8 mouse cellular contexts compared by ENCODE assay signal in the genomic region with DNA sequence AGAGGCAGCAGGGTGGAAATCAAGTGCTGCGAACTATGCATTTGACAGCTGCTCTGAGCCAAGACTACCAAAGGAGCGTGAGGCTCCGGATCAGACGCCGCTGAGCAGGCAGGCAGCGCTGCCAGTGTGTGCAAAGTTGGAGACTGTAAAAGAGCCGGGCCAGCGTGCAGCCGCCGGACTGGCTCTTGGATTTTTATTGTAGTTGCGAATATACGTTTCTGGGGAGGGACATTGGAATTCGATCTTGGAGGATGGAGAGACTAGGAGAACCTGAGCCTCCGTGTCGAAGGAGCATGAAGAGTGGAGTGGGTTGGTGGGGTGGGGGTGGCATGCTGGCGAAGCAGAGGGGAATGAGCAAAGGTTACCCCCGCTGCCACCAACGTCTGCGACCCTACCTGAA. TPM values are rescaled to one million over a fixed set of nuclear protein-coding genes. Genes with fewer than 3 reads are reported as not detected.
A peak's percentile ranks its signal among the peaks of the same experiment; 100 is the strongest.
DNase-seq lines count a peak whose midpoint lies in the region; ATAC-seq and TF ChIP-seq lines count a peak whose summit lies in the region.

No protein-coding gene starts in this region.

- peak overlapping the region; percentile 73 for H3K4me2 ChIP-seq in hindbrain, embryonic 13.5 days

- peak overlapping the region; percentile 92 for H3K27ac ChIP-seq in hindbrain, embryonic 13.5 days
- H3K27ac ChIP-seq in olfactory bulb, adult 2 months (ENCODE audit: insufficient read depth, low read depth, low read length): peak overlapping the region; percentile 97
- H3K27ac ChIP-seq in thymus, adult 2 months (ENCODE audit: control insufficient read depth, insufficient read depth, low read length): no peak overlapping the region

- peak; percentile 57 for ATAC-seq in hindbrain, embryonic 13.5 days (ENCODE audit: low FRiP score)

- no peaks in the 10 kb centered on the region for H3K9me3 ChIP-seq in hindbrain, embryonic 13.5 days

- H3K36me3 ChIP-seq in hindbrain, embryonic 13.5 days: no peaks in the 10 kb centered on the region
- no peaks in the 10 kb centered on the region for H3K36me3 ChIP-seq in thymus, adult 2 months (ENCODE audit: control insufficient read depth, insufficient read depth, low read length)

- peak; percentile 2 for DNase-seq in kidney, adult 18-20 months
- no peak for DNase-seq in kidney, adult 8-10 months
- DNase-seq in embryo, embryonic 10.5 days (ENCODE audit: low spot score): peak; percentile 70
- peak; percentile 70 to 71 for DNase-seq in left cerebral cortex, postnatal 36 days (ENCODE audit: low spot score in 2 of 2)
- no peak for DNase-seq in thymus, adult 2 months
- DNase-seq in thymus, postnatal 25 days: no peak

- TF ChIP-seq CTCF in olfactory bulb, adult 2 months (IDR thresholded peaks at IDR 0.05; ENCODE audit: insufficient read depth, low read depth, low read length): no peak
- TF ChIP-seq CTCF in thymus, adult 2 months (IDR thresholded peaks at IDR 0.05; ENCODE audit: borderline replicate concordance, control insufficient read depth, extremely low read depth, insufficient read depth, low read length, poor library complexity): no peak

- WGBS in hindbrain, embryonic 13.5 days: under 1% methylated on average over 19 of the region's 19 CpGs
- under 1% methylated on average over 19 of the region's 19 CpGs for WGBS in olfactory bulb, adult 2 months
- WGBS in thymus, adult 2 months: 5% methylated on average over 19 of the region's 19 CpGs

- peak overlapping the region; percentile 81 for H3K4me3 ChIP-seq in hindbrain, embryonic 13.5 days
- H3K4me3 ChIP-seq in olfactory bulb, adult 2 months (ENCODE audit: insufficient read depth, low read depth, low read length): peak overlapping the region; percentile 79
- H3K4me3 ChIP-seq in thymus, adult 2 months (ENCODE audit: control insufficient read depth, insufficient read depth, low read length): no peak overlapping the region

- intact Hi-C loops in left cerebral cortex, postnatal 36 days (cut with DNase I): loop anchor here (5.0 to 10.0 kb wide), 3 partner anchors 152 to 1500 kb away; partner anchors contain the start of gene Gnpda2

- H3K9ac ChIP-seq in hindbrain, embryonic 13.5 days: peak overlapping the region; percentile 87

- TF ChIP-seq POLR2A in olfactory bulb, adult 2 months (IDR thresholded peaks at IDR 0.05; ENCODE audit: insufficient read depth, low read depth, low read length): peak; percentile 37; the same call in 1 of the 2 replicates
- no peak for TF ChIP-seq POLR2A in thymus, adult 2 months (IDR thresholded peaks at IDR 0.05; ENCODE audit: control insufficient read depth, extremely low read depth, insufficient read depth, low read length, poor library complexity)

- H3K4me1 ChIP-seq in hindbrain, embryonic 13.5 days (replicated peaks): peaks cover 9% of the 10 kb centered on the region
- H3K4me1 ChIP-seq in olfactory bulb, adult 2 months (ENCODE audit: control insufficient read depth, insufficient read depth, low read length): no peaks in the 10 kb centered on the region
- no peaks in the 10 kb centered on the region for H3K4me1 ChIP-seq in thymus, adult 2 months (replicated peaks; ENCODE audit: control insufficient read depth, insufficient read depth, low read length)

- no peaks in the 10 kb centered on the region for H3K27me3 ChIP-seq in hindbrain, embryonic 13.5 days
- no peaks in the 10 kb centered on the region for H3K27me3 ChIP-seq in thymus, adult 2 months (ENCODE audit: control insufficient read depth, insufficient read depth, low read length)

RNA-seq across cellular contexts. Expression of gene Gabra2, which starts 0.5 kb away (rescaled TPM):
- 28.1 and 35.3 TPM in 2 replicates for polyA plus RNA-seq in hindbrain, embryonic 13.5 days (2015; fragmentation: Nextera tagmentation; extraction: Ambion mirVana)
- 10 to 100 TPM; 68.7 to 98.3 TPM for total RNA-seq in left cerebral cortex, postnatal 36 days (2021)
- polyA plus RNA-seq in olfactory bulb, adult 2 months (2012; ENCODE audit: insufficient read depth, insufficient read length, low replicate concordance, missing spikeins): not detected in 2 replicates
- polyA plus RNA-seq in thymus, adult 2 months (2012; rRNA removed): 0.06 and 0.07 TPM in 2 replicates

Comparison
In these comparisons a context has a peak if more than half of its experiments do, and no peak if none do; other contexts are left out.
1. DNase-seq: peak in kidney, adult 18-20 months (single experiment), embryo, embryonic 10.5 days (single experiment) and left cerebral cortex, postnatal 36 days (2 of 2); none in kidney, adult 8-10 months (0 of 2), thymus, adult 2 months (single experiment) and thymus, postnatal 25 days (single experiment).